Mouse (Mus musculus): ENCODE measurements around the gene Xirp2. TPM values are rescaled to one million over a fixed set of nuclear protein-coding genes. Genes with fewer than 3 reads are reported as not detected.

Gene Xirp2
- polyA plus RNA-seq, 1 experiment from 2014 or later: not detected

DNA sequence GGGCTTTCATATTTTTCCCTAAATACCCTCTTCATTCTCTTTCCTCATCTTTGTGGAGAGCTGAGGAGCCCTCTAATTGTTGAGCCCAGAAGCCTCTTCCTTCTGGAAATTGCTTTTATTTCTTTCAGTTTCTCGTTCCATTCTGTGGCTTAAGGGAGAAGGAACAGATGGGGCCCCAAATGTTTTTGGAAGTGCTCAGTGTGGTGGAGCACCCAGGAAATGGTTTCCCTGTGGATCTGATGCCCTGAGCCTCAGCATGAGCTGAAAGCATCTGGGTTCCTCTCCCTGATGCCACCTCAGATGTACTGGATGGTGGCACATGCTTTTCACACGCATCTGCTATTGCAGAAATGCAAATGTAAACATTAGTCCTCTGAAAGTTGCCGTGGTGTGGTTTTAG, 41.4 kb downstream of the Xirp2 start:
- H3K36me3 ChIP-seq (replicated peaks): no peaks in the 10 kb centered on the region
- WGBS: 67% methylated on average over 3 of the region's 3 CpGs
- no peaks in the 10 kb centered on the region for H3K9me3 ChIP-seq
- no peaks in the 10 kb centered on the region for H3K27me3 ChIP-seq (replicated peaks)
- no peaks in the 10 kb centered on the region for H3K4me1 ChIP-seq
- H3K4me2 ChIP-seq: no peak overlapping the region
- no peak overlapping the region for H3K4me3 ChIP-seq
- H3K9ac ChIP-seq: no peak overlapping the region
- no peak overlapping the region for H3K27ac ChIP-seq
- ATAC-seq (replicated peaks): no peak

DNA sequence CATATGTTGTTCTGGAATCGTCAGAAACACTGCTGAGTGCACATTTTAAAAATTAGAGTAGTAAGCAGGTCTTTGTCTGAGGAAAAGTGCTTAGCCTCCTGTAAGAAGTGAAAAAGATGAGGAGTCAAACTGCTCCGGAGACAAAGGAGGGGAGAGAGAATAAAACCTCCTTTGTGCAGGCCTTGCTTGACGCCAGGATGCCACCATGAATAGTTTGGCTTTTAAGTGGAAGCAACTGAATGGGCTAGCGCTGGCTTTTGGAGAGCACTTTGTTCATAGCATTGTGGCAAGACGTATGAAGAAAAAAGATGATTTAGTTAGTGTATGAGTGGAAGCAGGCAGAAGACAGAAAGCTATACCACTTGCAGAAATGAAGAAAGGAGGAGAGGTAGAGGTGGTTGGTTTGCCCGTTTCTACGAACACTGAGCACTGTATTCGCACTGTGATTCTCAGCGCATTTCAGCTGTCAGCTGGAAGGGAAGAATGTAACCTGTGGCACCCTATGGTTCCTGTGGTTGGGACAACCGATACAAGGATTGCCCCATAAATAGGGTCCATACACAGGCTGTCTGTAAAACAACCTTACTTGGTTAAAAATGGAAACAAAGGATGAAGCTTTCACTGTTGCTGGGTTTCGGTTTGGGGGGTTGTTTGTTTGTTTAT, 42.8 kb downstream of the Xirp2 start:
- Histone ChIP-seq H3K27me3 (replicated peaks) (no peaks in the 10 kb centered on the region), H3K4me3 (no peak overlapping the region), H3K36me3 (replicated peaks) (no peaks in the 10 kb centered on the region), H3K27ac (no peak overlapping the region), H3K4me2 (no peak overlapping the region), H3K4me1 (no peaks in the 10 kb centered on the region), H3K9me3 (no peaks in the 10 kb centered on the region), H3K9ac (no peak overlapping the region)
- 25% methylated on average over 11 of the region's 11 CpGs for WGBS
- ATAC-seq (replicated peaks): 0 out of 2 replicates have a peak, but pooled peaks have one; percentile 42

DNA sequence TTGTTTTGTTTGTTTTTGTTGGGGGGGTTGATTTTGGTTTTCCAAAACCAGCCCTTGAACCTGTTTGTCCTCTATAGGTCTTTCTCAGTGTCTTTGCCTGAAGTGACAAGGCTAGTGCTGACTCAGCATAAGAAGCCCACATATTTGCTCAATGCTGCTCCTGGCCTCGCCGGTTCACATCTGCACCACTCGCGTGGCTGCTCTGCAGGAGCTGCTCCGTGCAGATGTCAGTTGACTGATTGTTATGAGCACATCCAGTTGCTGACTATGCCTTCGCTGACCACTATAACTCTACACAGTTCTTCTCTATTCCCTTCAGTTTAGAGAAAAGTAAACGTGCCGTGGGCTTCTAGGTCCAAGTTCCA, 43.3 kb downstream of the Xirp2 start:
- 50% methylated on average over 8 of the region's 8 CpGs for WGBS
- Histone ChIP-seq H3K4me3 (no peak overlapping the region), H3K4me1 (no peaks in the 10 kb centered on the region), H3K36me3 (replicated peaks) (no peaks in the 10 kb centered on the region), H3K4me2 (no peak overlapping the region), H3K9me3 (no peaks in the 10 kb centered on the region), H3K27ac (no peak overlapping the region), H3K27me3 (replicated peaks) (no peaks in the 10 kb centered on the region), H3K9ac (no peak overlapping the region)
- ATAC-seq (replicated peaks): peak; percentile 56; the same call in 1 of the 2 replicates

DNA sequence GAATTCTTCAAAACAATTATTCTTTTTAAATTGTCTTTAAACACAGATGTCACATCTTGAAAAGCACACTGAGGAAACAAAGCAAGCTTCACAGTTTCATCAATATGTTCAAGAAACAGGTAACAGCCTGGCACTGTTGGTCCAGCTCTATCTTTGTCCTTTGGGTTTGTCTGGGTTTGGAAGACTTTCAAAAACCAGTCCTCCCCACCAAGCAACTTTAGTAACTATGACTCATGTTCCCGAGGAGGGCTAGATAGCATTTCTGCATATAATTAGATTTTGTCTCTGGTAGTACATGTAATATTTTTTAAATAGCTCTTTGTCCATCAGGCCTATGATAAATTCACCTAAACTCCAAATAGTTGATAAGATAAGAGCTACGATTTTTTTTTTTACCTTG, 59.7 kb downstream of the Xirp2 start:
- H3K36me3 ChIP-seq (replicated peaks): no peaks in the 10 kb centered on the region
- H3K4me3 ChIP-seq: no peak overlapping the region
- H3K9me3 ChIP-seq: no peaks in the 10 kb centered on the region
- no peak overlapping the region for H3K4me2 ChIP-seq
- no peak for ATAC-seq (replicated peaks)
- no peaks in the 10 kb centered on the region for H3K27me3 ChIP-seq (replicated peaks)
- 83% methylated on average over 2 of the region's 2 CpGs for WGBS
- H3K27ac ChIP-seq: no peak overlapping the region
- no peaks in the 10 kb centered on the region for H3K4me1 ChIP-seq
- no peak overlapping the region for H3K9ac ChIP-seq

DNA sequence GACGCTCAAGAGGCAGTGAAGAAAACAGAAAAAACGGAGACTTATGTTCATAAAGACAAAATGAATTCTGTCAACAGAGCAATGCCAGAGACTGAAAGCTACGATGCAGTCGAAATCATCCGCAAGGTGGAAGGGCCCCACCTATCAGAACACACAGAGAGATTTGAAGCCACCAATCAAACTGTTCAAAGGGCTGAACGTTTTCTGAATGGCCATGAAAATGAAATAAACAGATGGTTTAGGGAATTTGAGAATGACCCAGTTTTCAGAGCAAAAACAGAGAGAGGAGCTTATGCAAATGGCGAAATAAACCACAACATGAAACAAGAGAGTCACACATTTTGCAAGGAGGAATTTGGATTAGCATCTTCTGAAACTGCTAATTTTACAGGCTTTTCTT, 70.6 kb downstream of the Xirp2 start:
- no peak for ATAC-seq (replicated peaks)
- Histone ChIP-seq H3K27ac (no peak overlapping the region), H3K9me3 (no peaks in the 10 kb centered on the region), H3K4me1 (no peaks in the 10 kb centered on the region), H3K4me2 (no peak overlapping the region), H3K4me3 (no peak overlapping the region), H3K9ac (no peak overlapping the region), H3K27me3 (replicated peaks) (no peaks in the 10 kb centered on the region), H3K36me3 (replicated peaks) (no peaks in the 10 kb centered on the region)
- WGBS: 83% methylated on average over 7 of the region's 7 CpGs

DNA sequence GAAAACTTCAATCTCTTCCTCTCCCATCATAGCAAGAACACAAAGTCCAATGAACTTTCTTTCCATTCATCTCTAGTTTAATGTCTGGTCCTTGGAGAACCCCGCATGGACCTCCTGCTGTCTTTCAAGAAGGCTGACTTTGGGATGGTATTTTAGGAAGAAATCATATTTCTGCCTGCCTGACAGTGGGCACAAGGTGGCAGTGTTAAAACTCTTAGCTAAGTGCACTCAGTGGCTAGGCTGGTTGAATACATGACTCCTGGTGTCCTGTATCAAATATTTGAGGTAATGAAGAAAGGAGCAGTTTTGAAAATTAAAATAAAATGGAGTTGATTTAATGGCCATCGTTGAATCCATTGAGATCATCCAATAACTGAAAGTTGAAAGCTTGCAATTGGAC, 89.5 kb downstream of the Xirp2 start:
- WGBS: 94% methylated on average over 2 of the region's 2 CpGs
- Histone ChIP-seq H3K4me2 (no peak overlapping the region), H3K36me3 (replicated peaks) (no peaks in the 10 kb centered on the region), H3K9ac (no peak overlapping the region), H3K4me3 (no peak overlapping the region), H3K27ac (no peak overlapping the region), H3K9me3 (no peaks in the 10 kb centered on the region), H3K27me3 (replicated peaks) (no peaks in the 10 kb centered on the region), H3K4me1 (no peaks in the 10 kb centered on the region)
- ATAC-seq (replicated peaks): no peak

DNA sequence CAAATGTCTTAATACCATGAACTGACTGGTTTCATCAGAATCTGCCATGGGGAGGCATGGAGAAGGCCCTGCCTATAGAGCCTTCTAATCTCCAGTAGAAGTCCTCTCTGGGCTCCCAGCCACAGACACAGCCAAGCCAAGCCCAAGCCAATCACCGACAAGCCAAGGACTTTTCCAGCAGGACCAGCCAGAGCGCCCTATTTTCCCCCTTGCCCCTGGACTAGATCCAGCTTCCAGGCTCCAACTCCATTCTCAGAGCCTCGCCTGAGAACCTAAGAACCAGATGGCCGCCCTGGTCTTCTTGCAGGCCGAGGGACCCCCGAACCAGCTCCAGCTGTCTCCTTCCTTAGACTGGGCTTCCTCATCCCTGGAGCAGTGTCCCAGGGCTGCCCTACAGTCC, 93.6 kb downstream of the Xirp2 start:
- no peak overlapping the region for H3K4me2 ChIP-seq
- H3K9ac ChIP-seq: no peak overlapping the region
- WGBS: 95% methylated on average over 6 of the region's 6 CpGs
- ATAC-seq (replicated peaks): no peak
- H3K27ac ChIP-seq: no peak overlapping the region
- no peaks in the 10 kb centered on the region for H3K9me3 ChIP-seq
- no peaks in the 10 kb centered on the region for H3K27me3 ChIP-seq (replicated peaks)
- no peaks in the 10 kb centered on the region for H3K36me3 ChIP-seq (replicated peaks)
- peaks cover 8% of the 10 kb centered on the region for H3K4me1 ChIP-seq
- H3K4me3 ChIP-seq: no peak overlapping the region

DNA sequence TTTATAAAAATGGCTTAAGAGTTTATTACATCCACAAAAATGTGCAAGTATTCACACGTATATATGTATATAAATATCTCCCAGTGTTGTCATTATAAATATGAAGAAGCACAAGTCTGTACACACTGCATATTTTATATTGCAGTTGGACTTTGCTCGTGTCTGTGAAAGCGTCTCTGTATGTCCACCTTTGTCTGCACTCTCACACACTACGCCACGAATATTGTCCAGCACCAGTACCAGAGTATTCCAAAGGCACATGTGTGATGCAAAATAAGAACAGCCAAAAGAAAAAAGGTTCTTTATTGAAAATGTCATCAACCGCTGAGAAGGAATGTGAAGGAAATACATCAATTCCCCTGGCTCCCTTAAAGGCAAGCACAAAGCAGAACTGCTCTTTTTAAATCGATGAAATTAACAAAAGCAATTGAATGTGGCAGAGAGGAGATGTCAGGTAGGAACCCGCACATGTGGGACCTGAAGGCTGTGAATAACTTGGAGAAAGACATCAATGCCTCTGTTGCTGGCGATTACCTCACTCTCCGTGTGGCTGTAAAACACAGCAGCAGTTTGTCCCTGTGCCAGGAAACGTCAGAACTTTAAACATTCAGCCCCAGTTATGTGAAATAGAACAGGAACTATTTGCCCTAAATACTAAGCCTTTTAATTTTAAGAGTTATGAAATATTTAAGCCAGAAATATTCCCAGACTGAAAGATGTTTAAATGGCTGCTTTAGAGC, 96.3 kb downstream of the Xirp2 start:
- WGBS: 43% methylated on average over 11 of the region's 11 CpGs
- H3K4me3 ChIP-seq: no peak overlapping the region
- no peaks in the 10 kb centered on the region for H3K36me3 ChIP-seq (replicated peaks)
- H3K9me3 ChIP-seq: no peaks in the 10 kb centered on the region
- H3K4me1 ChIP-seq: peaks cover 8% of the 10 kb centered on the region
- H3K27me3 ChIP-seq (replicated peaks): no peaks in the 10 kb centered on the region
- H3K9ac ChIP-seq: no peak overlapping the region
- ATAC-seq (replicated peaks): peak; percentile 45; the same call in 1 of the 2 replicates
- H3K27ac ChIP-seq: 0 out of 2 replicates have a peak overlapping the region, but pooled peaks have one; percentile 11
- peak overlapping the region; percentile 18; the same call in 1 of the 2 replicates for H3K4me2 ChIP-seq

DNA sequence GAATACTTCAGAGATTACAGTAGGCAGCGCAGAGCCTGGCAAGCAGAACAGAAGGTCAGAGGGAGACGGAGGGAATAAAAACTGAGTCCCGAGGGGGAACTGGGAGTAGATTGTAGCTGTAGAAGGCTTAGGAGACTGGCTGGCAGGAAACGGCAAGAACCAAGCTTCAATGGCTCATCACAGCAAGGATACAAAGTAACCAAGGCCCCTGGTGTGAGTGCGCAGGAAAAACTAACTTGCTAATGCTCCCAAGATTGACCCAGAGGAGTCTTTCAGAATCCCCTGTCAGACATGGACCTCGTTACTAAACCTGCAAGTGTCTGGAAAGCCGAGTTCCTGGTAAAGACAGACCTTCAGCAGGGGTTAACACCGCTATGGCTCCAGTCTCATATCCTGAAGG, 98.6 kb downstream of the Xirp2 start:
- H3K27me3 ChIP-seq (replicated peaks): no peaks in the 10 kb centered on the region
- no peak for ATAC-seq (replicated peaks)
- no peak overlapping the region for H3K9ac ChIP-seq
- H3K4me1 ChIP-seq: peaks cover 8% of the 10 kb centered on the region
- H3K27ac ChIP-seq: no peak overlapping the region
- H3K4me2 ChIP-seq: no peak overlapping the region
- WGBS: 65% methylated on average over 8 of the region's 8 CpGs
- H3K9me3 ChIP-seq: no peaks in the 10 kb centered on the region
- no peak overlapping the region for H3K4me3 ChIP-seq
- H3K36me3 ChIP-seq (replicated peaks): no peaks in the 10 kb centered on the region

DNA sequence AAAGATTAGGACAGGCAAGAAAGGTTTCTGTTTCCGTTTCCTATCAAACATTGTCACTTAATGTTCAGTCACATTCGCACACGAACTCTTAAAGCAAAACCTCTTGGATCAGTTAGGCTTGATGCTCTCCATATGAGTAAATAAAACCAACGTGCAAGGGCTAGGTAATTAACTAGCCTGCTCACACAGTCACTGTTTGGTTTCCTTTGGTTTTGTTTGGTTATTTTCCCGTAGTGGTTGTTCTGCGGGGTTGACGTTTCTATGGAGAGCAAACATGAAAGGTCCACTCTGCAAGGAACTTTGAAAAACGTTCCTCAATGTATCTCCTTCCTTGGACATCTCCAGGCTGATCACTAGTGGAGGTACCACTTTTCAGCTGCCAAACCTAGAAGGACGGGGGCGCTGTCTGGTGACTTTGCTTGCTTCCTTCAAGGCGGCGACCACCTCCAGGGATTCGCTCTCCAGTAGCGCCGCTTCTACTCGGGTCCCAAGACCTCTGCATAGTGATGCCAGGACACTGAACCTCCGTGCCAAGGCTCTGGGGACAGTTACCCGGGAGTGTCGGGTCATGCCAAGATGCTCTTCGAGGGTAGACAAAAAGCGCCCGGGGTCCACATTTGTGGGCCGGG, 119.2 kb downstream of the Xirp2 start:
- H3K9ac ChIP-seq: peak overlapping the region; percentile 89
- H3K27ac ChIP-seq: peak overlapping the region; percentile 97
- 2% methylated on average over 23 of the region's 23 CpGs for WGBS
- H3K4me1 ChIP-seq: peaks cover 17% of the 10 kb centered on the region
- H3K36me3 ChIP-seq (replicated peaks): no peaks in the 10 kb centered on the region
- H3K27me3 ChIP-seq (replicated peaks): no peaks in the 10 kb centered on the region
- no peaks in the 10 kb centered on the region for H3K9me3 ChIP-seq
- ATAC-seq (replicated peaks): peak; percentile 83
- H3K4me2 ChIP-seq: peak overlapping the region; percentile 96
- H3K4me3 ChIP-seq: peak overlapping the region; percentile 91

DNA sequence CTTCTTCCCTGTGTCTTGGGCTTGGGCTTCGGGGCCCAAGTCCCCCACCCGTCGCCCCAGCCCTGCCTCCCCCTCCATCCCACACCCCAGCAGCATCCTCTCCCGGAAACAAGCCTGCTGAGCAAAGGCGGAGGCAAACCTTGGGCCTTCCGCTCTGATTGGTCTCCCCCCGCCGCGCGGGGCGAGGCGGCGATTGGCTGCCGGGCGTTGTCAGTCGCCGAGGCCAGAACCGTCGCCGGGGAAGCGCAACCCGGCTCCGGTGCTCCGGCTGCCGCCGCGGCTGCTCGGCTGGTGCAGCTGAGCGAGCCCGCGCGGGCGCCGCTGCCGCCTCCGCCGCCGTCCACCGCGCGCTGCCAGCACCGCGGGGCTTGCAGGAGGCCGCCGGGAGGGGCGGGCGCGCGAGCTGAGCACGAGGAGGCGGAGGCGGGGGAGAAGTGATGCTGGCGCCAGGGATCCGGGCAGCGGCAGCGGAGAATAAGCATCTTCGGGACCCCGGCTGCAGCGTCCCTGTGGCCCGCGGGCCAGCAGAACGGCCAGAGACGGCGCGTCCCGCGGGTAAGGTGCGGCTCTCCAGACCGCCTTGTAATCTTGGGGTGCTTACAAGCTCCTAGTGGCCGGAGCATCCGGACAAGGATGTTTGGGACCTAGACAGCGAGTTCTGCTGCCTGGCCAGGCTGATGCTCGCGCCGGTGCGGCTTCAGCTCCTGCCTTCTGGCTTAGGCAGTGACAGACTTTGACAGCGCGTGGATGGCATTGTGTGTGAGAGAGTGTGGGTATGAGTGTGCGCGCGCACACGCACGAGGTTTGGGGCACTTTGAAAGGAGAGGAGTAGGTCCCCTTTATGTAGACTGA, 119.9 kb downstream of the Xirp2 start, which contains the start of gene B3galt1:
Gene B3galt1, plus strand, starts transcription at position 392 of the 852 bp plus-strand sequence.
- H3K4me2 ChIP-seq: peak within 1 kb of the TSS; percentile 96
- H3K9me3 ChIP-seq: no peaks in the 10 kb centered on the region
- 1% methylated on average over 77 of the region's 83 CpGs for WGBS
- peak within 1 kb of the TSS; percentile 89 for H3K9ac ChIP-seq
- ATAC-seq (replicated peaks): peak; percentile 98
- no peaks in the 10 kb centered on the region for H3K27me3 ChIP-seq (replicated peaks)
- no peaks in the 10 kb centered on the region for H3K36me3 ChIP-seq (replicated peaks)
- H3K4me1 ChIP-seq: peaks cover 17% of the 10 kb centered on the region
- H3K4me3 ChIP-seq: peak within 1 kb of the TSS; percentile 91
- peak within 1 kb of the TSS; percentile 97 for H3K27ac ChIP-seq

DNA sequence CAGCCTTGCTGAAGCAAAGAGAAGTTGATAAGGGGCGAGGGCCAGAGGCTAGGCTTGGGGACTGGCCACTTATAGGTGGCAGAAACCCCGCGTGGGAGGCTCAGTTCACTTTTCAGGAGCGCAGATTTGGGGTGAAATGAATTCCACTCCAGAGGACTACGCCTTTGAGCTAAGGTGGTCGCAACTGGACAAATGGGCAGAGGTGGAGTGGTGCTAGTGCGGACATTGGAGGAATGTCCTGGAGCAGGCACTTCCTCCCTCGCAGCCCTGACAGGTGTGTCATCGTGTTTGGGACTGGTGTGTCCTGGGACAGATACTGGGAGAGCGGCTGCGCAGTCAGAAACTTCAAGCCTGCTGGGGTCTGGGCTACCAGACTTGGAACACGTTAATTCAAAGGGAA, 120.8 kb downstream of the Xirp2 start:
- no peaks in the 10 kb centered on the region for H3K27me3 ChIP-seq (replicated peaks)
- peak overlapping the region; percentile 96 for H3K4me2 ChIP-seq
- peak overlapping the region; percentile 91 for H3K4me3 ChIP-seq
- H3K9me3 ChIP-seq: no peaks in the 10 kb centered on the region
- H3K4me1 ChIP-seq: peaks cover 17% of the 10 kb centered on the region
- H3K9ac ChIP-seq: peak overlapping the region; percentile 89
- no peaks in the 10 kb centered on the region for H3K36me3 ChIP-seq (replicated peaks)
- ATAC-seq (replicated peaks): 0 out of 2 replicates have a peak, but pooled peaks have one; percentile 2
- 1% methylated on average over 12 of the region's 12 CpGs for WGBS
- H3K27ac ChIP-seq: peak overlapping the region; percentile 97

Measured in midbrain, embryonic 15.5 days (tissue).